Mouse (Mus musculus) MEL (cell line): ENCODE results near the gene Lilr4b.
"Not testable (repeated sequence)": the region's sequence is repeated elsewhere in the genome, so short reads cannot be mapped to it uniquely, and the experiment has no call there.

Source experiments
- CTCF ChIP-seq, 3 experiments: IDR thresholded peaks in 2 of 3; conservative IDR thresholded peaks in 1 of 3; 2 replicates each; pipeline ENCODE4 v1.5.1; 2011 to 2012; ENCODE audit warnings: low read length in 3 of 3, low read depth in 2 of 3, mild to moderate bottlenecking in 2 of 3, improper control_type of control experiment in 1 of 3, inconsistent platforms in 1 of 3, mixed read lengths in 1 of 3, moderate library complexity in 1 of 3; ENCODE audit not compliant: control insufficient read depth in 1 of 3, insufficient read depth in 1 of 3, poor library complexity in 1 of 3, severe bottlenecking in 1 of 3
- GATA1 ChIP-seq: IDR thresholded peaks from 2 replicates; pipeline ENCODE4 v1.6.1; 2011; ENCODE audit warnings: low read depth, low read length, improper control_type of control experiment
- MAZ ChIP-seq: IDR thresholded peaks from 2 replicates; pipeline ENCODE4 v1.6.1; 2012; ENCODE audit warnings: low read depth, mild to moderate bottlenecking, inconsistent platforms, low read length, improper control_type of control experiment
- POLR2A ChIP-seq, 2 experiments: IDR thresholded peaks; 2 replicates each; pipeline ENCODE4 v1.6.1; 2011 to 2012; ENCODE audit warnings: low read length in 2 of 2, mild to moderate bottlenecking in 2 of 2, control low read depth in 1 of 2, improper control_type of control experiment in 1 of 2, low read depth in 1 of 2, moderate library complexity in 1 of 2; ENCODE audit not compliant: control insufficient read depth in 1 of 2, insufficient read depth in 1 of 2, poor library complexity in 1 of 2
- UBTF ChIP-seq: IDR thresholded peaks from 2 replicates; pipeline ENCODE4 v1.6.1; 2012; ENCODE audit warnings: low read depth, mild to moderate bottlenecking, inconsistent platforms, low read length, improper control_type of control experiment, moderate library complexity, borderline replicate concordance; ENCODE audit not compliant: insufficient read depth
- ZKSCAN1 ChIP-seq: IDR thresholded peaks from 2 replicates; pipeline ENCODE4 v1.6.1; 2012; ENCODE audit warnings: low read depth, mild to moderate bottlenecking, inconsistent platforms, low read length, improper control_type of control experiment, moderate library complexity

DNA sequence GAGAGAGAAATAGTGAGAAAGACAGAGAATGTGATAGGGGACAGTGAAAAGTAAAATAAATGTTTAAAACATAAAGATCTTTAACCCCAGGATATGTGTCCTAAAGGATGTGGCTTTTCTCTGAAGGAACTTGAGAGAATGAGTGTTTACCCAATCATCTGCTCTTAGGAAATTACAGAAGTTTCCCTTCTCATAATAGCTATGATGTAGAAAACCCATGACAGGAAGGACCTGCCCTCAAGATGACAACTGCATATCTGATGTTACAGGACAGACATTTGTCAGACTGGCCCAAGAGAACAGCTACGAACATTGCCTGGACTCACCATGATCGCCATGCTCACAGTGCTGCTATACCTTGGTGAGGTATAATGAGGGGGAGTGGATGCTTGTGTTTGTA lies 10.3 kb downstream of the Lilr4b start, which contains the start of gene Lilrb4a:
- TF ChIP-seq ZKSCAN1; MAZ; POLR2A (IDR thresholded peaks at IDR 0.05; ENCODE audit: control insufficient read depth in 1 of 2, insufficient read depth in 1 of 2, low read depth in 1 of 2, low read length in 2 of 2, poor library complexity in 1 of 2); CTCF (IDR thresholded peaks at IDR 0.05 in 2 of 3, conservative IDR thresholded peaks at IDR 0.05 in 1 of 3; ENCODE audit: control insufficient read depth in 1 of 3, insufficient read depth in 1 of 3, low read depth in 2 of 3, low read length in 3 of 3, poor library complexity in 1 of 3, severe bottlenecking in 1 of 3); GATA1; UBTF: not testable (repeated sequence)
